Mouse (Mus musculus): ENCODE data around the gene Gpr15. TPM values are rescaled to one million over a fixed set of nuclear protein-coding genes. Genes with fewer than 3 reads are reported as not detected.

Gpr15 gene
- polyA plus RNA-seq, 1 experiment from 2014 or later, result not detected

- WGBS, result 85% methylated on average over 6 of the region's 6 CpGs
- H3K27me3 ChIP-seq (ENCODE audit: insufficient read depth, low read length), result no peaks in the 10 kb centered on the region
- H3K4me1 ChIP-seq (ENCODE audit: insufficient read depth), result no peaks in the 10 kb centered on the region
- ATAC-seq (ENCODE audit: insufficient read depth), result no peak
- H3K4me2 ChIP-seq, result no peak overlapping the region
- H3K9me3 ChIP-seq (ENCODE audit: low read depth, low read length), result no peaks in the 10 kb centered on the region
- no peak for TF ChIP-seq CTCF (IDR thresholded peaks at IDR 0.05; ENCODE audit: low read depth)
- no peak for DNase-seq
- H3K4me3 ChIP-seq (ENCODE audit: low read depth, low read length), result no peak overlapping the region
- no peak overlapping the region for H3K27ac ChIP-seq (ENCODE audit: low read depth)
- H3K9ac ChIP-seq, result no peak overlapping the region
- H3K36me3 ChIP-seq (ENCODE audit: insufficient read depth), result peaks cover 30% of the 10 kb centered on the region
Measured at GRCm38 (mm10) chr16:58682046-58682445, 36.8 kb downstream of the Gpr15 start.

- no peak overlapping the region for H3K4me2 ChIP-seq
- no peak overlapping the region for H3K27ac ChIP-seq (ENCODE audit: low read depth)
- no peaks in the 10 kb centered on the region for H3K4me1 ChIP-seq (ENCODE audit: insufficient read depth)
- TF ChIP-seq CTCF (IDR thresholded peaks at IDR 0.05; ENCODE audit: low read depth), result no peak
- no peak for ATAC-seq (ENCODE audit: insufficient read depth)
- H3K9me3 ChIP-seq (ENCODE audit: low read depth, low read length), result no peaks in the 10 kb centered on the region
- H3K27me3 ChIP-seq (ENCODE audit: insufficient read depth, low read length), result no peaks in the 10 kb centered on the region
- WGBS, result 58% methylated on average over 7 of the region's 7 CpGs
- no peak overlapping the region for H3K4me3 ChIP-seq (ENCODE audit: low read depth, low read length)
- peaks cover 59% of the 10 kb centered on the region for H3K36me3 ChIP-seq (ENCODE audit: insufficient read depth)
- DNase-seq, result no peak
- no peak overlapping the region for H3K9ac ChIP-seq
Measured at GRCm38 (mm10) chr16:58678660-58679059, 40.2 kb downstream of the Gpr15 start.

DNA sequence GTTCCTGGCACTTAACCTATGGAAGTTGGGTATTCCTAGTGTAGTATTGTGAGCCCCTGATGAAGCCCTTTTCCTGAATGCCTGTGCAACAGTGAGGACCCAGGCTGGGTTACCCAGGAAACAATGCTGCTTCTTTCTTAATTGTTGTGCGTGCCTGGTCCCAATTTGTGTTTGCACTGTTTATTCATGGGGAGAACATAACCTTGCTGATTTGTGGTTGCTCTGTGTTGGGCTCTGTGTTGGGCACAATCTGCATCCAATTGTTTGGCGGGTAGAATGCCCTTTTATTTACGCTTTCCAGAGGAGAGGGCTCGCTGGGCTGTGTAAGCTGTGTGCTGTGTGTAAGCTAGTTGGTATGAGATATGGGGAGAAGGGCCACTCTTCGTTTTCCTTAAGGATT is 41.4 kb downstream of the Gpr15 start:
- WGBS, result 81% methylated on average over 5 of the region's 5 CpGs
- no peak for ATAC-seq (ENCODE audit: insufficient read depth)

DNA sequence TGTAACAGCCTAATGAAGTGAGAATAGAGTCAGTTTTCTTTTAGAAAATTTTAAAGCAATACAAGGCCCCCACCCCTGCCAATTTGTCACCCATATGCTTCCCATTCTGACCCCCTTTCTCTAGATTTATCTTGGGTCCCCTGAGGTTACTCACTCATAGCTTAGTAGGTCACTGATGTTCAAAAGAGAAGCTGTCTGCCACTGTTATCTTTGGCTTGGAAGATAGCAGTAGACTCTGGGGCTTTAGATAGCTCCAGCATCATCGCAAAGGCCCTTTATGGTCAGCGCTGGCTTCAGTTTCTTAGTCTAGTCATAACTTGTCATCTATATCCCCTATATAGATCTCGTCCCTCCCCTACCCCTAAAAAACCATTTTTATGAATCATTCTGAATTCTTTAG is 42.2 kb downstream of the Gpr15 start:
- no peak for ATAC-seq (ENCODE audit: insufficient read depth)
- H3K4me3 ChIP-seq (ENCODE audit: low read depth, low read length), result no peak overlapping the region
- H3K36me3 ChIP-seq (ENCODE audit: insufficient read depth), result peaks cover 65% of the 10 kb centered on the region
- H3K9ac ChIP-seq, result no peak overlapping the region
- 77% methylated on average over 3 of the region's 3 CpGs for WGBS
- DNase-seq, result no peak
- no peak for TF ChIP-seq CTCF (IDR thresholded peaks at IDR 0.05; ENCODE audit: low read depth)
- no peak overlapping the region for H3K27ac ChIP-seq (ENCODE audit: low read depth)
- H3K9me3 ChIP-seq (ENCODE audit: low read depth, low read length), result no peaks in the 10 kb centered on the region
- H3K4me2 ChIP-seq, result no peak overlapping the region
- H3K4me1 ChIP-seq (ENCODE audit: insufficient read depth), result no peaks in the 10 kb centered on the region
- H3K27me3 ChIP-seq (ENCODE audit: insufficient read depth, low read length), result no peaks in the 10 kb centered on the region

More for the DNA sequence above, 41.4 kb downstream of the Gpr15 start:
- Histone ChIP-seq H3K9ac (no peak overlapping the region), H3K27ac (ENCODE audit: low read depth) (no peak overlapping the region), H3K27me3 (ENCODE audit: insufficient read depth, low read length) (no peaks in the 10 kb centered on the region), H3K36me3 (ENCODE audit: insufficient read depth) (peaks cover 65% of the 10 kb centered on the region), H3K4me3 (ENCODE audit: low read depth, low read length) (no peak overlapping the region), H3K4me1 (ENCODE audit: insufficient read depth) (no peaks in the 10 kb centered on the region), H3K9me3 (ENCODE audit: low read depth, low read length) (no peaks in the 10 kb centered on the region), H3K4me2 (no peak overlapping the region)
- no peak for DNase-seq
- TF ChIP-seq CTCF (IDR thresholded peaks at IDR 0.05; ENCODE audit: low read depth), result no peak

DNA sequence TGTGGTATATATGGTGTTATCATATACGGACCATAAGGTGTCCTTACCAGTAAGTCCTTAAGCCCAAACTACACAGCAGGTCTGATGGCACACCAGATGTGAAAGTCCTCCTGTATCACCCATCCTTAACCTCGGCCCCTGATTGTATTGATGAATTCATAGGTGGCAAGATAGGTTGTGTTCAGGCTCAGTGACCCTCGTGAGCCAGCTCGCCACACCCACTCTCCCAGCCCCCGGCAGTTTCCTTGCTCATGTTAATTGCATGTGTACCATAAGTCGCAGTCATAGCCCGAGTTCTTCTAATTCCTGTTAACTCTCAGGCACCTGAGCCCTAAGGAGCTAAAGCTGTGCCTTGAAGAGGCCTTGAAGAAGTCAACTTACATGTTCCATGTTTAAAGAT is 42.7 kb downstream of the Gpr15 start:
- ATAC-seq (ENCODE audit: insufficient read depth) (no peak), DNase-seq (no peak)
- H3K27me3 ChIP-seq (ENCODE audit: insufficient read depth, low read length), result no peaks in the 10 kb centered on the region
- no peak overlapping the region for H3K27ac ChIP-seq (ENCODE audit: low read depth)
- peaks cover 61% of the 10 kb centered on the region for H3K36me3 ChIP-seq (ENCODE audit: insufficient read depth)
- TF ChIP-seq CTCF (IDR thresholded peaks at IDR 0.05; ENCODE audit: low read depth), result no peak
- no peaks in the 10 kb centered on the region for H3K9me3 ChIP-seq (ENCODE audit: low read depth, low read length)
- no peak overlapping the region for H3K4me3 ChIP-seq (ENCODE audit: low read depth, low read length)
- no peak overlapping the region for H3K4me2 ChIP-seq
- WGBS, result 82% methylated on average over 7 of the region's 7 CpGs
- H3K4me1 ChIP-seq (ENCODE audit: insufficient read depth), result no peaks in the 10 kb centered on the region
- no peak overlapping the region for H3K9ac ChIP-seq

DNA sequence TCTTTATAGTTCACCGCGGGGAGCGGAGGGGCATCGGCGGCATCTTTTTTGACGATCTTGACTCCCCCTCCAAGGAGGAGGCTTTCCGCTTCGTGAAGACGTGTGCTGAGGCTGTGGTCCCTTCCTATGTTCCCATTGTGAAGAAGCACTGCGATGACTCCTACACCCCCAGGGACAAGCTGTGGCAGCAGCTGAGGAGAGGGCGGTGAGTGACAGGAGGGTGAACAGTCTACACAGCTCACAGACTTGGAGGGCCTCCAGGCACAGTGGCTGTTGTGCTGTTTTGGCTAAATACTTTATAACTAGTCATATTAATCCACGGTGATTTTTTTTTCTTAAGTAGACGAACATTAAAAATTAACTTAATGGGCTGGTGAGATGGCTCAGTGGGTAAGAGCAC is 43.6 kb downstream of the Gpr15 start:
- Histone ChIP-seq H3K9me3 (ENCODE audit: low read depth, low read length) (no peaks in the 10 kb centered on the region), H3K4me3 (ENCODE audit: low read depth, low read length) (no peak overlapping the region), H3K4me1 (ENCODE audit: insufficient read depth) (no peaks in the 10 kb centered on the region), H3K4me2 (no peak overlapping the region), H3K36me3 (ENCODE audit: insufficient read depth) (peaks cover 55% of the 10 kb centered on the region), H3K27me3 (ENCODE audit: insufficient read depth, low read length) (no peaks in the 10 kb centered on the region), H3K27ac (ENCODE audit: low read depth) (no peak overlapping the region), H3K9ac (no peak overlapping the region)
- WGBS, result 93% methylated on average over 13 of the region's 13 CpGs
- ATAC-seq (ENCODE audit: insufficient read depth) (no peak), DNase-seq (no peak)
- TF ChIP-seq CTCF (IDR thresholded peaks at IDR 0.05; ENCODE audit: low read depth), result no peak

- H3K4me3 ChIP-seq (ENCODE audit: low read depth, low read length), result no peak overlapping the region
- DNase-seq (no peak), ATAC-seq (ENCODE audit: insufficient read depth) (no peak)
- WGBS, result 89% methylated on average over 15 of the region's 15 CpGs
- H3K36me3 ChIP-seq (ENCODE audit: insufficient read depth), result peaks cover 52% of the 10 kb centered on the region
- H3K27ac ChIP-seq (ENCODE audit: low read depth), result no peak overlapping the region
- no peaks in the 10 kb centered on the region for H3K9me3 ChIP-seq (ENCODE audit: low read depth, low read length)
- H3K27me3 ChIP-seq (ENCODE audit: insufficient read depth, low read length), result no peaks in the 10 kb centered on the region
- H3K9ac ChIP-seq, result no peak overlapping the region
- no peak overlapping the region for H3K4me2 ChIP-seq
- H3K4me1 ChIP-seq (ENCODE audit: insufficient read depth), result no peaks in the 10 kb centered on the region
- TF ChIP-seq CTCF (IDR thresholded peaks at IDR 0.05; ENCODE audit: low read depth), result no peak
Measured at GRCm38 (mm10) chr16:58673811-58674410, 45.0 kb downstream of the Gpr15 start.
